9 mouse cellular contexts compared by ENCODE assay signal in the genomic region with DNA sequence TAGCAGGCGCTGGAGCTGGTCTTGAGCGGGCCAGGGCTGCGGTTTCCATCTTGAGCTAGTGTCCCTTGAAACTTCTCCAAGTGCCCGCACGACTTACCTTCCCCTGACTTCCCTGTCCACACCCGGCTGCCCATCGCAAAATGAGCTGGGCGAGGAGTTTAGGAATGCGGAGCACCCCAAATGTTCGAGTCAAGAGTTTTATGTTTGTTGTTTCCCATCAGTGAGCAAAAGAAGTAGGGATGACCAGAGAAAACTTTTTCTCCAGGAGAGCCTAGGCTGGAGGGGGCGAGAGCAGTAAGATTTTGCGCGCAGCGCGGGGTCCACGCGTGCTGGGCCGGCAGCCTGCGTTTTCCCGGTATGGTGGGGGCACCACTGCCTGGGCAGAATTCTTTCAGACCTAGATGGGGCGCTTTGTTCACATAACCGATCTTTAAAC. TPM values are rescaled to one million over a fixed set of nuclear protein-coding genes. Genes with fewer than 3 reads are reported as not detected.
DNase-seq lines count a peak whose midpoint lies in the region; ATAC-seq and TF ChIP-seq lines count a peak whose summit lies in the region.
"Had no signal": no experiment of that assay in that cellular context is flagged by ENCODE, and none has a peak within 500 bp of the region (broad histone marks: within the 10 kb centered on the region; RNA-seq: fewer than 3 reads in every experiment).

No protein-coding gene starts in this region.

- peak overlapping the region; percentile 98 for H3K9ac ChIP-seq in intestine, embryonic 14.5 days (ENCODE audit: low read length)
- peak overlapping the region; percentile 95 for H3K9ac ChIP-seq in liver, embryonic 14.5 days (replicated peaks)

- TF ChIP-seq EP300 in liver, embryonic 14.5 days (IDR thresholded peaks at IDR 0.05; ENCODE audit: low read depth) = no peak

- ATAC-seq in intestine, embryonic 14.5 days (replicated peaks; ENCODE audit: low FRiP score, low TSS enrichment, low read depth) = no peak
- peak; percentile 7; the same call in 1 of the 2 replicates for ATAC-seq in liver, embryonic 14.5 days (ENCODE audit: insufficient read depth)

- under 1% methylated on average over 22 of the region's 22 CpGs for WGBS in intestine, embryonic 14.5 days
- under 1% methylated on average over 22 of the region's 22 CpGs for WGBS in liver, embryonic 14.5 days (ENCODE audit: insufficient replicate concordance)

- peaks cover 8% of the 10 kb centered on the region; the same call in 1 of the 2 replicates for H3K4me1 ChIP-seq in intestine, embryonic 14.5 days (replicated peaks; ENCODE audit: control insufficient read depth, insufficient read depth, low read length)
- H3K4me1 ChIP-seq in liver, embryonic 14.5 days (replicated peaks; ENCODE audit: control insufficient read depth in 2 of 2, insufficient read depth in 2 of 2, low read length in 1 of 2) = peaks cover 22 to 31% of the 10 kb centered on the region in 2 experiments

- no peaks in the 10 kb centered on the region for H3K9me3 ChIP-seq in intestine, embryonic 14.5 days (ENCODE audit: control insufficient read depth, low read length)
- H3K9me3 ChIP-seq in liver, embryonic 14.5 days (ENCODE audit: control insufficient read depth, low read length) = no peaks in the 10 kb centered on the region

- peak; percentile 38 for DNase-seq in right cerebral cortex, postnatal 25 days
- DNase-seq in right cerebral cortex, postnatal 14 days = no peak
- DNase-seq in gastrocnemius, postnatal 25 days = peak; percentile 66
- peak; percentile 87 for DNase-seq in intestine, embryonic 14.5 days (ENCODE audit: low spot score)
- DNase-seq in liver, embryonic 14.5 days (ENCODE audit: low read depth in 3 of 3, low spot score in 3 of 3) = no peak
- peak; percentile 75 for DNase-seq in neural tube, embryonic 10.5 days (ENCODE audit: extremely low spot score, low spot score)
- DNase-seq in urinary bladder, postnatal 14 days (ENCODE audit: low spot score) = peak; percentile 61
- DNase-seq in embryo, embryonic 10 days (ENCODE audit: low spot score) = no peak

- H3K27ac ChIP-seq in intestine, embryonic 14.5 days (ENCODE audit: low read depth) = peak overlapping the region; percentile 99
- H3K27ac ChIP-seq in liver, embryonic 14.5 days = peak overlapping the region; percentile 90

- H3K4me2 ChIP-seq in intestine, embryonic 14.5 days (ENCODE audit: low read length) = peak overlapping the region; percentile 94
- peak overlapping the region; percentile 100 for H3K4me2 ChIP-seq in liver, embryonic 14.5 days (ENCODE audit: low read depth)

- peak overlapping the region; percentile 99 for H3K4me3 ChIP-seq in intestine, embryonic 14.5 days (ENCODE audit: low read depth, low read length)
- H3K4me3 ChIP-seq in liver, embryonic 14.5 days (ENCODE audit: insufficient read depth in 1 of 2, low read depth in 2 of 2, low read length in 2 of 2) = peak overlapping the region; percentile 92 to 97

- H3K36me3 ChIP-seq in intestine, embryonic 14.5 days (ENCODE audit: control insufficient read depth, insufficient read depth, low read length) = peaks cover 26% of the 10 kb centered on the region
- H3K36me3 ChIP-seq in liver, embryonic 14.5 days (replicated peaks; ENCODE audit: control insufficient read depth, insufficient read depth, low read depth) = peaks cover 16% of the 10 kb centered on the region

- no peaks in the 10 kb centered on the region for H3K27me3 ChIP-seq in intestine, embryonic 14.5 days (replicated peaks; ENCODE audit: control insufficient read depth, insufficient read depth, low read length)
- H3K27me3 ChIP-seq in liver, embryonic 14.5 days (ENCODE audit: control insufficient read depth, insufficient read depth, low read length) = no peaks in the 10 kb centered on the region
- H3K27me3 ChIP-seq: Patski had no signal

- TF ChIP-seq CTCF in liver, embryonic 14.5 days (IDR thresholded peaks at IDR 0.05; ENCODE audit: low read depth) = no peak

RNA-seq across cellular contexts. Expression of a gene that starts 0.8 kb away (rescaled TPM):
- total RNA-seq in gastrocnemius, postnatal 25 days (2021) = 10 to 100 TPM; 23.0 to 27.2 TPM
- polyA plus RNA-seq in intestine, embryonic 14.5 days (2014; fragmentation: Nextera tagmentation; extraction: Ambion mirVana) = 159 and 165 TPM in 2 replicates
- polyA plus RNA-seq in liver, embryonic 14.5 days (2012; rRNA removed) = 19.4 and 23.5 TPM in 2 replicates
- 22.7 and 28.5 TPM in 2 replicates for polyA plus RNA-seq in liver, embryonic 14.5 days (2014; fragmentation: Nextera tagmentation; extraction: Ambion mirVana)

Comparison
In these comparisons a context has a peak if more than half of its experiments do, and no peak if none do; other contexts are left out.
1. DNase-seq: peak in right cerebral cortex, postnatal 25 days (single experiment), gastrocnemius, postnatal 25 days (single experiment), intestine, embryonic 14.5 days (single experiment), neural tube, embryonic 10.5 days (single experiment) and urinary bladder, postnatal 14 days (single experiment); none in right cerebral cortex, postnatal 14 days (single experiment), liver, embryonic 14.5 days (0 of 3) and embryo, embryonic 10 days (single experiment).